13 mouse cellular contexts compared by ENCODE assay signal in genomic region chr17:24474557-24474956, GRCm38 (mm10). TPM values are rescaled to one million over a fixed set of nuclear protein-coding genes. Genes with fewer than 3 reads are reported as not detected.
DNase-seq lines count a peak whose midpoint lies in the region; ATAC-seq and TF ChIP-seq lines count a peak whose summit lies in the region.
"Had no signal": no experiment of that assay in that cellular context is flagged by ENCODE, and none has a peak within 500 bp of the region (broad histone marks: within the 10 kb centered on the region; RNA-seq: fewer than 3 reads in every experiment).

No protein-coding gene starts in this region.

- H3K36me3 ChIP-seq in forebrain, postnatal 0 days (ENCODE audit: insufficient read depth) = peaks cover 37% of the 10 kb centered on the region
- H3K36me3 ChIP-seq in forebrain, embryonic 14.5 days (ENCODE audit: control insufficient read depth, insufficient read depth, low read length) = peaks cover 54% of the 10 kb centered on the region
- peaks cover 59% of the 10 kb centered on the region for H3K36me3 ChIP-seq in midbrain, embryonic 10.5 days
- H3K36me3 ChIP-seq in midbrain, embryonic 14.5 days (ENCODE audit: control insufficient read depth, insufficient read depth, low read length) = peaks cover 46% of the 10 kb centered on the region
- peaks cover 40% of the 10 kb centered on the region for H3K36me3 ChIP-seq in embryonic facial prominence, embryonic 15.5 days
- peaks cover 42% of the 10 kb centered on the region for H3K36me3 ChIP-seq in limb, embryonic 15.5 days

- no peak overlapping the region for H3K4me3 ChIP-seq in forebrain, postnatal 0 days (ENCODE audit: low read depth, low read length)
- H3K4me3 ChIP-seq in forebrain, embryonic 14.5 days (ENCODE audit: low read depth, low read length) = no peak overlapping the region
- H3K4me3 ChIP-seq in midbrain, embryonic 10.5 days = peak overlapping the region; percentile 23; the same call in 1 of the 2 replicates
- H3K4me3 ChIP-seq in midbrain, embryonic 14.5 days (replicated peaks; ENCODE audit: low read depth, low read length) = no peak overlapping the region
- H3K4me3 ChIP-seq in embryonic facial prominence, embryonic 15.5 days (replicated peaks) = no peak overlapping the region
- no peak overlapping the region for H3K4me3 ChIP-seq in limb, embryonic 15.5 days
- H3K4me3 ChIP-seq: liver, embryonic 13.5 days; neural tube, embryonic 12.5 days had no signal

- peaks cover 15% of the 10 kb centered on the region for H3K4me1 ChIP-seq in forebrain, postnatal 0 days (ENCODE audit: insufficient read depth)
- H3K4me1 ChIP-seq in forebrain, embryonic 14.5 days (ENCODE audit: control insufficient read depth, insufficient read depth, low read length) = peaks cover 22% of the 10 kb centered on the region
- peaks cover 40% of the 10 kb centered on the region for H3K4me1 ChIP-seq in midbrain, embryonic 10.5 days
- H3K4me1 ChIP-seq in midbrain, embryonic 14.5 days (ENCODE audit: control insufficient read depth, insufficient read depth, low read length) = peaks cover 26% of the 10 kb centered on the region
- H3K4me1 ChIP-seq in embryonic facial prominence, embryonic 15.5 days = peaks cover 36% of the 10 kb centered on the region
- peaks cover 48% of the 10 kb centered on the region for H3K4me1 ChIP-seq in limb, embryonic 15.5 days

- TF ChIP-seq CTCF in forebrain, postnatal 0 days (IDR thresholded peaks at IDR 0.05; ENCODE audit: low read depth) = no peak

- WGBS in forebrain, postnatal 0 days = 76% methylated on average over 5 of the region's 5 CpGs
- 84% methylated on average over 5 of the region's 5 CpGs for WGBS in forebrain, embryonic 14.5 days
- WGBS in midbrain, embryonic 10.5 days = 88% methylated on average over 5 of the region's 5 CpGs
- 89% methylated on average over 5 of the region's 5 CpGs for WGBS in midbrain, embryonic 14.5 days
- WGBS in embryonic facial prominence, embryonic 15.5 days = 44% methylated on average over 5 of the region's 5 CpGs
- 80% methylated on average over 5 of the region's 5 CpGs for WGBS in limb, embryonic 15.5 days

- no peak overlapping the region for H3K4me2 ChIP-seq in forebrain, postnatal 0 days (ENCODE audit: low read depth)
- no peak overlapping the region for H3K4me2 ChIP-seq in forebrain, embryonic 14.5 days (ENCODE audit: low read length)
- H3K4me2 ChIP-seq in midbrain, embryonic 14.5 days (ENCODE audit: low read length) = no peak overlapping the region
- no peak overlapping the region for H3K4me2 ChIP-seq in embryonic facial prominence, embryonic 15.5 days (replicated peaks)
- H3K4me2 ChIP-seq in limb, embryonic 15.5 days = no peak overlapping the region
- H3K4me2 ChIP-seq: liver, embryonic 13.5 days had no signal

- H3K27me3 ChIP-seq in forebrain, postnatal 0 days (ENCODE audit: insufficient read depth, low read length) = no peaks in the 10 kb centered on the region
- H3K27me3 ChIP-seq in forebrain, embryonic 14.5 days (replicated peaks; ENCODE audit: control insufficient read depth, insufficient read depth, low read length) = no peaks in the 10 kb centered on the region
- H3K27me3 ChIP-seq in midbrain, embryonic 10.5 days (ENCODE audit: low read depth, poor library complexity, severe bottlenecking) = no peaks in the 10 kb centered on the region
- H3K27me3 ChIP-seq in midbrain, embryonic 14.5 days (ENCODE audit: control insufficient read depth, insufficient read depth, low read length) = no peaks in the 10 kb centered on the region
- H3K27me3 ChIP-seq in embryonic facial prominence, embryonic 15.5 days = no peaks in the 10 kb centered on the region
- H3K27me3 ChIP-seq in limb, embryonic 15.5 days = no peaks in the 10 kb centered on the region
- H3K27me3 ChIP-seq: liver, embryonic 13.5 days; neural tube, embryonic 12.5 days had no signal

- no peaks in the 10 kb centered on the region for H3K9me3 ChIP-seq in forebrain, postnatal 0 days (ENCODE audit: low read length)
- H3K9me3 ChIP-seq in forebrain, embryonic 14.5 days (replicated peaks; ENCODE audit: control insufficient read depth, low read length) = no peaks in the 10 kb centered on the region
- no peaks in the 10 kb centered on the region for H3K9me3 ChIP-seq in midbrain, embryonic 10.5 days (replicated peaks)
- H3K9me3 ChIP-seq in midbrain, embryonic 14.5 days (ENCODE audit: control insufficient read depth, low read length) = no peaks in the 10 kb centered on the region
- H3K9me3 ChIP-seq in embryonic facial prominence, embryonic 15.5 days (replicated peaks) = no peaks in the 10 kb centered on the region
- H3K9me3 ChIP-seq in limb, embryonic 15.5 days = no peaks in the 10 kb centered on the region
- H3K9me3 ChIP-seq: liver, embryonic 13.5 days; neural tube, embryonic 12.5 days had no signal

- peak overlapping the region; percentile 45; the same call in 1 of the 2 replicates for H3K27ac ChIP-seq in forebrain, postnatal 0 days (ENCODE audit: low read depth, low read length)
- H3K27ac ChIP-seq in forebrain, embryonic 14.5 days (ENCODE audit: low read depth, low read length) = no peak overlapping the region
- no peak overlapping the region for H3K27ac ChIP-seq in midbrain, embryonic 10.5 days (replicated peaks)
- no peak overlapping the region for H3K27ac ChIP-seq in midbrain, embryonic 14.5 days (replicated peaks; ENCODE audit: low read depth, low read length)
- 0 out of 2 replicates have a peak overlapping the region, but pooled peaks have one; percentile 25 for H3K27ac ChIP-seq in embryonic facial prominence, embryonic 15.5 days (replicated peaks)
- peak overlapping the region; percentile 30; the same call in 1 of the 2 replicates for H3K27ac ChIP-seq in limb, embryonic 15.5 days
- H3K27ac ChIP-seq: liver, embryonic 13.5 days; neural tube, embryonic 12.5 days had no signal

- H3K9ac ChIP-seq in forebrain, postnatal 0 days = no peak overlapping the region
- H3K9ac ChIP-seq in forebrain, embryonic 14.5 days (ENCODE audit: low read length) = no peak overlapping the region
- no peak overlapping the region for H3K9ac ChIP-seq in midbrain, embryonic 14.5 days (replicated peaks; ENCODE audit: low read length)
- H3K9ac ChIP-seq in embryonic facial prominence, embryonic 15.5 days = no peak overlapping the region
- no peak overlapping the region for H3K9ac ChIP-seq in limb, embryonic 15.5 days
- H3K9ac ChIP-seq: liver, embryonic 13.5 days; neural tube, embryonic 12.5 days had no signal

- no peak for DNase-seq in forebrain, postnatal 0 days
- no peak for DNase-seq in forebrain, embryonic 14.5 days (ENCODE audit: low spot score)
- no peak for DNase-seq in midbrain, embryonic 10.5 days (ENCODE audit: low spot score)
- DNase-seq in midbrain, embryonic 14.5 days = no peak
- no peak for DNase-seq in urinary bladder, postnatal 10 days (ENCODE audit: low spot score)
- DNase-seq in thymus, postnatal 0 days (ENCODE audit: low spot score) = no peak
- DNase-seq: adrenal gland, postnatal 14 days; kidney, postnatal 4 days; liver, embryonic 13.5 days had no signal

- no peak for ATAC-seq in forebrain, postnatal 0 days
- ATAC-seq in forebrain, embryonic 14.5 days = no peak
- no peak for ATAC-seq in midbrain, embryonic 14.5 days (ENCODE audit: low FRiP score, low TSS enrichment)
- ATAC-seq in embryonic facial prominence, embryonic 15.5 days (ENCODE audit: insufficient number of reproducible peaks, low FRiP score, low TSS enrichment, low read depth) = no peak
- ATAC-seq in limb, embryonic 15.5 days (ENCODE audit: insufficient number of reproducible peaks, low FRiP score, low TSS enrichment, low read depth) = no peak

RNA-seq across cellular contexts. Expression of gene Bricd5, which starts 0.9 kb away (rescaled TPM):
- total RNA-seq in forebrain, postnatal 0 days (2014; rRNA removed) = 1.2 and 2.0 TPM in 2 replicates
- 1.6 and 4.3 TPM in 2 replicates for polyA plus RNA-seq in forebrain, postnatal 0 days (2015; fragmentation: Nextera tagmentation; extraction: Ambion mirVana)
- polyA plus RNA-seq in forebrain, embryonic 14.5 days (2014; fragmentation: Nextera tagmentation; extraction: Ambion mirVana) = 0.38 and 1.3 TPM in 2 replicates
- 0.21 and 0.22 TPM in 2 replicates for polyA plus RNA-seq in midbrain, embryonic 10.5 days (2016; fragmentation: Nextera tagmentation; extraction: Ambion mirVana)
- polyA plus RNA-seq in midbrain, embryonic 14.5 days (2014; fragmentation: Nextera tagmentation; extraction: Ambion mirVana) = 0.45 TPM in 1 of 2 replicates, not detected in the other
- 0.43 and 0.44 TPM in 2 replicates for polyA plus RNA-seq in embryonic facial prominence, embryonic 15.5 days (2015; fragmentation: Nextera tagmentation; extraction: Ambion mirVana)
- polyA plus RNA-seq in limb, embryonic 15.5 days (2015; fragmentation: Nextera tagmentation; extraction: Ambion mirVana) = not detected in 2 replicates
- 0.18 TPM in 1 of 2 replicates, not detected in the other for polyA plus RNA-seq in thymus, postnatal 0 days (2015; fragmentation: Nextera tagmentation; extraction: Ambion mirVana)
- total RNA-seq: adrenal gland, postnatal 14 days had no signal

RNA-seq across cellular contexts. Expression of gene Mlst8, which starts 4.3 kb away (rescaled TPM):
- total RNA-seq in forebrain, postnatal 0 days (2014; rRNA removed) = 36.5 and 45.5 TPM in 2 replicates
- 23.9 and 28.2 TPM in 2 replicates for polyA plus RNA-seq in forebrain, postnatal 0 days (2015; fragmentation: Nextera tagmentation; extraction: Ambion mirVana)
- polyA plus RNA-seq in forebrain, embryonic 14.5 days (2014; fragmentation: Nextera tagmentation; extraction: Ambion mirVana) = 31.8 and 37.2 TPM in 2 replicates
- 40.2 and 40.9 TPM in 2 replicates for polyA plus RNA-seq in midbrain, embryonic 10.5 days (2016; fragmentation: Nextera tagmentation; extraction: Ambion mirVana)
- polyA plus RNA-seq in midbrain, embryonic 14.5 days (2014; fragmentation: Nextera tagmentation; extraction: Ambion mirVana) = 36.2 and 43.0 TPM in 2 replicates
- 27.2 and 28.8 TPM in 2 replicates for polyA plus RNA-seq in embryonic facial prominence, embryonic 15.5 days (2015; fragmentation: Nextera tagmentation; extraction: Ambion mirVana)
- polyA plus RNA-seq in limb, embryonic 15.5 days (2015; fragmentation: Nextera tagmentation; extraction: Ambion mirVana) = 26.2 and 30.5 TPM in 2 replicates
- 18.6 and 19.2 TPM in 2 replicates for polyA plus RNA-seq in thymus, postnatal 0 days (2015; fragmentation: Nextera tagmentation; extraction: Ambion mirVana)

RNA-seq across cellular contexts. Expression of gene Pgp, which starts 4.4 kb away (rescaled TPM):
- total RNA-seq in forebrain, postnatal 0 days (2014; rRNA removed) = 37.8 and 39.5 TPM in 2 replicates
- polyA plus RNA-seq in forebrain, postnatal 0 days (2015; fragmentation: Nextera tagmentation; extraction: Ambion mirVana) = 68.1 and 72.5 TPM in 2 replicates
- polyA plus RNA-seq in forebrain, embryonic 14.5 days (2014; fragmentation: Nextera tagmentation; extraction: Ambion mirVana) = 54.7 and 56.5 TPM in 2 replicates
- polyA plus RNA-seq in midbrain, embryonic 10.5 days (2016; fragmentation: Nextera tagmentation; extraction: Ambion mirVana) = 76.4 and 83.5 TPM in 2 replicates
- polyA plus RNA-seq in midbrain, embryonic 14.5 days (2014; fragmentation: Nextera tagmentation; extraction: Ambion mirVana) = 60.5 and 62.7 TPM in 2 replicates
- 48.9 and 50.6 TPM in 2 replicates for polyA plus RNA-seq in embryonic facial prominence, embryonic 15.5 days (2015; fragmentation: Nextera tagmentation; extraction: Ambion mirVana)
- polyA plus RNA-seq in limb, embryonic 15.5 days (2015; fragmentation: Nextera tagmentation; extraction: Ambion mirVana) = 47.9 and 51.1 TPM in 2 replicates
- 55.7 and 57.4 TPM in 2 replicates for polyA plus RNA-seq in thymus, postnatal 0 days (2015; fragmentation: Nextera tagmentation; extraction: Ambion mirVana)

RNA-seq across cellular contexts. Expression of gene E4f1, which starts 4.4 kb away (rescaled TPM):
- total RNA-seq in forebrain, postnatal 0 days (2014; rRNA removed) = 34.2 and 37.5 TPM in 2 replicates
- 9.2 and 25.6 TPM in 2 replicates for polyA plus RNA-seq in forebrain, postnatal 0 days (2015; fragmentation: Nextera tagmentation; extraction: Ambion mirVana)
- 8.3 and 16.9 TPM in 2 replicates for polyA plus RNA-seq in forebrain, embryonic 14.5 days (2014; fragmentation: Nextera tagmentation; extraction: Ambion mirVana)
- 36.2 and 42.9 TPM in 2 replicates for polyA plus RNA-seq in midbrain, embryonic 10.5 days (2016; fragmentation: Nextera tagmentation; extraction: Ambion mirVana)
- polyA plus RNA-seq in midbrain, embryonic 14.5 days (2014; fragmentation: Nextera tagmentation; extraction: Ambion mirVana) = 22.7 and 22.8 TPM in 2 replicates
- 37.0 and 39.8 TPM in 2 replicates for polyA plus RNA-seq in embryonic facial prominence, embryonic 15.5 days (2015; fragmentation: Nextera tagmentation; extraction: Ambion mirVana)
- polyA plus RNA-seq in limb, embryonic 15.5 days (2015; fragmentation: Nextera tagmentation; extraction: Ambion mirVana) = 36.3 and 37.5 TPM in 2 replicates
- 12.2 and 24.5 TPM in 2 replicates for polyA plus RNA-seq in thymus, postnatal 0 days (2015; fragmentation: Nextera tagmentation; extraction: Ambion mirVana)

RNA-seq across cellular contexts. Expression of gene Caskin1, which starts 13.8 kb away (rescaled TPM):
- 90.0 and 113 TPM in 2 replicates for total RNA-seq in forebrain, postnatal 0 days (2014; rRNA removed)
- 14.9 and 25.3 TPM in 2 replicates for polyA plus RNA-seq in forebrain, postnatal 0 days (2015; fragmentation: Nextera tagmentation; extraction: Ambion mirVana)
- 9.1 and 14.6 TPM in 2 replicates for polyA plus RNA-seq in forebrain, embryonic 14.5 days (2014; fragmentation: Nextera tagmentation; extraction: Ambion mirVana)
- polyA plus RNA-seq in midbrain, embryonic 10.5 days (2016; fragmentation: Nextera tagmentation; extraction: Ambion mirVana) = 6.7 and 8.5 TPM in 2 replicates
- 34.8 and 37.5 TPM in 2 replicates for polyA plus RNA-seq in midbrain, embryonic 14.5 days (2014; fragmentation: Nextera tagmentation; extraction: Ambion mirVana)
- 2.5 and 4.0 TPM in 2 replicates for polyA plus RNA-seq in embryonic facial prominence, embryonic 15.5 days (2015; fragmentation: Nextera tagmentation; extraction: Ambion mirVana)
- polyA plus RNA-seq in limb, embryonic 15.5 days (2015; fragmentation: Nextera tagmentation; extraction: Ambion mirVana) = 2.8 and 3.0 TPM in 2 replicates
- polyA plus RNA-seq in thymus, postnatal 0 days (2015; fragmentation: Nextera tagmentation; extraction: Ambion mirVana) = 0.10 and 0.19 TPM in 2 replicates
- total RNA-seq: megakaryocyte progenitor cell, adult 5-6 weeks had no signal

Comparison
In these comparisons a context has a peak if more than half of its experiments do, and no peak if none do; other contexts are left out.
1. H3K27ac ChIP-seq: peak in forebrain, postnatal 0 days (single experiment), embryonic facial prominence, embryonic 15.5 days (single experiment) and limb, embryonic 15.5 days (single experiment); none in forebrain, embryonic 14.5 days (single experiment), midbrain, embryonic 10.5 days (single experiment) and midbrain, embryonic 14.5 days (single experiment).